Mouse (Mus musculus) spleen, postnatal 4 days (tissue): ENCODE results near the gene Csf3r.
A peak's percentile ranks its signal among the peaks of the same experiment; 100 is the strongest.
"Not testable (repeated sequence)": the region's sequence is repeated elsewhere in the genome, so short reads cannot be mapped to it uniquely, and the experiment has no call there.

Experiments used
- DNase-seq, 2 experiments: peaks; one replicate each; pipeline ENCODE4 v3.0.0; 2022; ENCODE audit warnings: low spot score in 2 of 2

Csf3r gene

DNA sequence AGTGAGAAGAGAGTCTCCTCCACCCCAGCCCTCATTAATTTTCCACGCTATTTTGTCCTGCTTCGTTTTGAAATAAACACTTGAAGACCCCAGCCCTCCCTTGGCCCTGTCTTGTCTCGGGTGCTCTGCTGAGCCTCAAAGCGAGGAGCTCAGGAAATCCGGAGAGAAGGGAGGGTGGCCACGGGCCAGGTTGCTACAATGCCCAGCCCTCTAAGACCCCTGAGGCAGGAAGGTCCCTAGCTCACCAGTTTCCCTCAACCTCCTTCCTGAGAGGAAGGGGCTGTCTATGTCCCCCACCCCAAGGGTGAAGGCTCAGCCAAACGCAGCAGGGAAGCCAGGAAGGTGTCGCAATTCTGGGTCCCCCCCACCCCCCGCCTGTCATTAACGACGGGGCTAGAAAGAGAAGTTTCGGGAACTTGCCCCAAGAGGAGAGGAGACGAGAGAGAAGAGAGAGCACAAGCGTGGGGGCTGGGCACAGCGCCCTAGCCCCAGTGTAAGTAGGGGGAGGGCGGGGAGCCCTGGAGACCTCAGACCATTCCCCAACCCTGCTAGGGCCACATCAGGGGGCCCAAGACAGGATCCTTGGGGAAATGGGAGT lies at the start of gene Csf3r:
Gene Csf3r, plus strand, starts transcription at position 248 of the 598 bp plus-strand sequence.
- no peak for DNase-seq

DNA sequence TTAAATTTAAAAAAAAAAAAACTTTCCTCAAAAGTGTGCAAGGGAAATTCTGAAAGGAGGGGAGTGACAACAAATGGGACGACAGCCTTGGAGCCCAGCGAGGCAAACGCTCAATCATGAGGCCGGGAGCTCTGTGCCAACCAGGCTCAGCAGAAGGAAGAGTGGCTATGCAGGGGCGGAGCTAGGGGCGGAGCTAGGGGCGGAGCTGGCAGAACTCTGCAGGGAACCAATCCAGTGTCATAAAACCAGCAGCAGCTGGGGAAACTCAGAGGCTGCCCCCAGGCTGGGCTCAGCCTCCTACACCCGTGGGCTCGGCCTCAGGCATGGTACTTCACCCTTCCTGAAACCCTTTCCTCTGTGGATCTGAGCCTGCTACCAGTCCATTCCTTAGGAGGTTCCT lies 46.6 kb upstream of the Csf3r start:
- DNase-seq, result no peak

DNA sequence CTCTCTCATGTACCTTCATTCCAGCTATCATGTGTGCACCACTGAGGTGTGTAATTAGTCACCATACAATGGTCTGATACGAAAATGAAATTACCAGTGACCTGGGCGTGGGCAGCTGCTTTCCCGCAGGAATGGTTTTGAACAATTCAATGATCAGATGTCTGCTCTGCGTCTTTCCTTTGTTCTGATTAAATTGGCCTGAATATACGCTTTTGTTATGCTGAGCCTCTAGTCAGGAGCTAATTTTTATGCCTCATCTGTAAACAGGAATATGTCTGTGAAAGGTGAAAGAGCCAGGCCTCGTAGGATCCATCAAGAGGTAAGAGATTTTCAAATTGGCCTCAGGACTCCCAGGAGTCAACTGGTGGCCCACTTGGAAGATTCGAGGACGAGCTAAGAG lies 41.1 kb upstream of the Csf3r start:
- no peak for DNase-seq

DNA sequence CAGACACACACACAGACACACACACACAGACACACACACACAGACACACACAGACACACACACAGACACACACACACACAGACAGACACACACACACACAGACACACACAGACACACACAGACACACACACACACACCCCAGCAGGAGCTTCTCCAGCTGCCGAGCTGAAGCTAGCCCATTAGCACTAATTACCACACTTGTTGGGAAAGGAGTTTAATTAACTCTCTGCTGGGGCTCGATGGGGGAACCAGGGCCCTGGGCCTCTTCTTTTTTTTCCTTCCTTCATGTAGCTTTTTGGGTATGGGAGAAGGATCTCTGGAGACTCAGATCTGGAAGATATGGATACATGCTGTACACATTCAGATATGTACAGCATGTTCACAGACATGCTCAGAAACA lies 38.6 kb upstream of the Csf3r start:
- not testable (repeated sequence) for DNase-seq

DNA sequence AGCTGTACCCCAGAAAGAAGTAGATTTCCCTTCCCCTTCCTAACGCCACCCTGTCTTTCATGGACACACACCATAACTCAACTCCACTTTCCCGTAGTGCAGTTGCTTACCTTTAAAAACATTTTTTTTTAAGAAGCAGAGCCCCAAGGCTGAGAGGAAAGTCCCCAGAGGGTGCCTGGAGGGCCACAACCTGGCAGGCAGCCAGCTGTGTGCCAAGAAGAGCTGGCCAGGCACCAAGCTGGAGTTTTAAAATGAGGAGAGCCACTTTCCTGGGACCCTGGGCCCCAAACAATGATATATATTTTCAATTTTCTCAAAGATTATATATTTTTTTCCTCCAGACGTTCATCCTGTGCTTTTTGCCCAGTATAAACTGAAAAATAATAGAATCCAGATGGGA lies 37.3 kb upstream of the Csf3r start:
- DNase-seq, result no peak

DNA sequence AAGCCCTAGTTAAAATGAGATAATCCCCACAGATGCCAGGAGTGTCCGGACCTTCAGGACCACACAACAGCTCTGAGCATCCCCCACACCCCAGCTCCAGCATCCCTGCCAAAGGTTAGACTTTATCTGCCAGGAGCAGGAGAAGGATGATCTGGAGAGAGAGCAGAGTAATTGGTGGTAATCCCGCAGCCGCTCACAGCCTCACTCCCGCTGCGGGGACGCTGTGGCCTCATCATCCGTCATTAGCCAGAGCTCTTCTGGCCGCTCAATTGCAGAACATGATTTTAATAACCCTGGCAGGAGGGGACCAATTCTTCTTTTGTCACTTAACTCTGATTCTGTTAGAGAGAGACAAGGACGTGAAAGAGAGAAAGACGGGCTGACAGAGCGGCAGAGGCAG lies 35.3 kb upstream of the Csf3r start:
- DNase-seq, result no peak

DNA sequence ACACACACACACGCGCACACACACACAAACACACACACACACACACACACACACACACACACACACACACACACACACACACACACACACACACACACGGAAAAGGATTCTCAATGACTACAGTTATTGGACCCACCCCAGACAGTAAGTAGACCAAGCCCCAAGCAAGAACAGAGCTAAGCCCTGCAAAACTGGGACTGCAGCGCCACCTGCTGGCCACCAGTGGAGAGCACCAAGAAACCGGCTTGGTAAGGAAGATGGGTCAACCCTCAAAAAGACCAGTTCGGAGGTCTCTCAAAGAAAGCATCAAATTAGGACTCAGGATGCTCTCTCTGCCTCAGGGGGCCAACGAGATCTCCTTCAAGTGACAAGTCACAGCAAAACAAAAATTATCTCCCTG lies 34.2 kb upstream of the Csf3r start:
- peak; percentile 62 to 88 for DNase-seq

DNA sequence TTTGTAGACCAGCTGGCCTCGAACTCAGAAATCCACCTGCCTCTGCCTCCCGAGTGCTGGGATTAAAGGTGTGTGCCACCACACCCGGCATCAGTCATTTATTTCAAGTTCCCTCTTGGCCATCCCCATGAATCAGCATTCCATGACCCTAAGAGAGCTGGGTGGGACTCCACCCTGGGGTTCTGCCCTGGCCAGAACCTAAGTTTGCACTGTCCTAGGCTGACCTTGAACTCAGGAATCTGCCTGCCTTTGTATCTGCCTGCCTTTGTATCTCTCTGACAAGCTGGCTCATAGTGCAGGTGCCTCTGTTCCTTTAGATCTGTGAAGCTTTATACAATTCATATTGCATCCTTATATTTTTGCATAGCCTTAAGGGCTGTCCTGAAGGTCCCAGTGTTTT lies 32.1 kb upstream of the Csf3r start:
- DNase-seq, result no peak

DNA sequence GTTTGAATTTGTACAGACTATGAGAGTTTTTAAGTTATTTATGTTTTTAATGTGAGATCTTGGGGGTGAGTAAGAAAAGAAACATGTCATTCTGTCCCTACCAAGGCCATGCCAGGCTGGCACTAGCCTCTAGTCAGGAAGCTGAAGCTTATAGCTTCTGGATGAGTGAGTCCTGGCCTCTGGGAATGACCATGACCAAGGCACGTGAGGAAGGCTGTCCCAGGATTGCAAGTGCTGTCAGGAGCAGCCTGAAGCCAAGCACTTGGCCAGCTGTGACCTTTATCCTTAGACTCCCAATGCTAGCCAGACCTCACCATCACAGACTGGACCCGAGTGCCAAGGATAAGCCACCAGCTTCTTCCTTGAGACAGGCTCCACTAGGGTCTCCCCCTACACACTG lies 31.4 kb upstream of the Csf3r start:
- no peak for DNase-seq

DNA sequence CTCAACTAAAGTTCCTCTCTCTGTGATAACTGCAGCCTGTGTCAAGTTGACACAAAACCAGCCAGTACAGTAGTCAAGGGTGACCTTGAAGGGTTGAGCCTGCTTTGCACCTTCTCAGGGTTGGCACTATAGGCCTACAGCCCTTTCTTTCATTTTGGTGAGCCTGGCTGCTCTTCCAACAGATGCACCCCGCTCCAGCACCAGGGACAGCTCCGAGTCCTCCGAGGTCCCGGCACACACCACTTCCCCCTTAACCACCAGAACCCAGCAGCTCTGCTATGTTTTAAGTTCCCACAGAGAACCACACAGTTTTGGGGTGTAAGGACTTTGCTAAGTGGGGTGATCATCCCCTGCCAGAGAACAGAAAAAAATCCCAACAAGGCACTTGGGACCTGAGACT lies 27.8 kb upstream of the Csf3r start:
- peak; percentile 21 to 71 for DNase-seq

DNA sequence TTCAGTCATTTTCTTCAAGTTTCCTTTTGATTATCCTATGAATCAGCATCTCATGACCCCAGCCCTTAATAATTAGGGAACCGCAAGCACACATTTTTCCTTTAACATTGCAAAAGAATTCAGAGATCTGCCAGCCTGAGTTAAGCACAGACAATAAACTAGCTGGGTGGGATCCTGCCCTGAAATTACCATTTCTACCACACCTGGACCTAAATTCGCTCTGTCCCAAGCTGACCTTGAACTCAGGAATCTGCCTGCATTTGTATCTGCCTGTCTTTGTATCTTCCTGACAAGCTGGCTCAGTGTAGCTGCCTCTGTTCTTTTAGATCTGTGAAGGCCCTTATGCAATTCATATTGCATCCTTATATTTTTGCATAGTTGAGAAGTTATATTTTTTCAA lies 26.5 kb upstream of the Csf3r start:
- DNase-seq, result no peak

DNA sequence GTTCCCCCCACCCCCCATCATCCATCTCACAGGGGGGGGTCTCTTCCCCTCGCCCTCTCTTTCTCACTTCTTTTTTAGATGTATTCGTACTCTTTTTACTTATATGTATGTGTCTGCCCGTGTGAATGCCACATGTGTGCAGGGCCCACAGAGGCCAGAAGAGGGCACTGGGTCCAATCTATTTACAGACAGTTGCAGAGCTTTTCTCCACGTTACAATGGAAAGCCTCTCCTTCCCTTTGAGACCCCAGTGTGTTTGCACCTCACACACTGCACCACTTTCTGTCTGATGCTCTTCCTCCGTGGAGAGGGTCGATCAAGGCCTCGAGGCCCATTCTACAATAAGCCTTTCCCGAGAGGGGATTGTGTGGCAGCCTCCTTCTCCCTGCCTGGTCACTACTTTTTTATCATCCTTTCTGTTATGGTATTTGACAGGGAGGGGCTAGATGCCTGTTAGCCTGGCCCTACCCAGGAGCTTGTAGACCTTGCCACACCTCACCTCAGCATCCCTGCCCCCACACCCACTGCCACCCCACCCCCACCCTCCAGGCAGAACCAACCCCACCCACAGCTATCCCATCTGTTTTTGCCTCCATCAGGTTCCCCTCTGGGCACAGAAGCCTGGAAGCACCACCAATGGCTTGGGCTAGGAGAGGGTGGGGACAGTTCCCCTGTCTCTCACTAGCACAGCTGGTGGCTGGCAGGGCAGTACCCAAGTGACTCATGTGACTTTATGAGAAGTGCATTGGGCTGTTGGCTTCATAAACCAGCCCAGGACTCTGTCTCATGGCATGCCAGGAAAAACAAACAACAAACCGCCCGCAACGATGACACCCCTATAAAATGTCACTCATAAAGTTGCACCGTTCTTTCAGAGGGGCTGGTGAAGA lies 22.8 kb upstream of the Csf3r start:
- DNase-seq, result no peak

DNA sequence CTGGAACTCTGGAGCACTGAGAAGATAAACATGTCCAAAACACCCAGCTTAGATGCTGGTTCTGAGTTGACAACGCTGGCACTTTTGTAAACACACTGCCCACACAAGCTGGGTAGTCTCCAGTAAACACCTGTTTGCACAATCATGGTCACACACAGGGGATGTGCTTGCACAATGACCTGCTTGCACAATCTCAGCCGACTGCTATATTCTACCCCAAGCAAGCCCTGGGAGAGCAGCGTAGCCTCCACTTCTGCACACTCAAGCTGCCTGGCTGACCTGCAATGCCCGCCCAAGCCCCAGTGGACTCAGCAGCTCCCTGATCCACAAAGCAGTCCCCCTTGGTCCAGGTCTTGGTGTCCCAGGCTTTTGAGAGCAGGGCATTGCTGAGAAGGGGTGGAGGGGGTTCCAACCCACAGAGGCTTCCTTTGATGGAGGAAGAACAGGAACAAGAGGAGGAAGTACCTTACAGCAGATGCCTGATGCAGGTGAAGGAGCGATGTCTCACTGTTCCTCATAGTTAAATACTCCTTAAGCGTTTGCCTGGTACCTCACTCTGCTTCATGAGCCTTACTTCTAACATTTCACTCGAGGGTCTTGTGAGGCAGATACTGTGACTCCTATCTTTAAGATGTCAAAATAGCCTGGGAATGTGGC lies 6.5 kb upstream of the Csf3r start:
- DNase-seq, result peak; percentile 37 to 74

DNA sequence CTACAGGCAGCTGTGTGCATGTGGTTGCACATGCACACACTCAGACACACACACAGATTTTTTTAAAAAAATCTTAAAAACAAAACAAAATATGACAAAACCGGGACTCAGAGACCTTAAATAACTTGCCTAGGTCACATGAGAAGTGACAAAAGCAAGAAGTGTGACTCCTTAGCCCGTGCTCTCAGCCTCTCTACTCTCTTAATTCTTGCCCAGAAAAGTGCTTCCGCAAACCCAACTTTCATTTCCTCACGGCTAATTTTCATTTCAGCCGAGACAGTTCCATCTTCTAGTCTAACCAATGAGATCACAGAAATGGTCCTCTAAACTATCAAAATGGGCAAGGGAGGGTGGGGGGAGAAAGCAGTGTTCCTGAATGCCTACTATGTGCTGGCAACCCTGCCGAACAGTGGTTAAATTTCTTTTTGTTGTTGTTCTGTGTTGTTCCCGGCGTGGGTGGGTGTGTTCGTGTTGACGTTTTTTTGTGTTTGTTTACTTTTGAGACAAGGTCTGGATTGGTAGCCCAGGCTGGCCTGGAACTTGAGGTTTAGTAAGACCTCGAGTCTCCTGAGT lies 5.3 kb upstream of the Csf3r start:
- no peak for DNase-seq

DNA sequence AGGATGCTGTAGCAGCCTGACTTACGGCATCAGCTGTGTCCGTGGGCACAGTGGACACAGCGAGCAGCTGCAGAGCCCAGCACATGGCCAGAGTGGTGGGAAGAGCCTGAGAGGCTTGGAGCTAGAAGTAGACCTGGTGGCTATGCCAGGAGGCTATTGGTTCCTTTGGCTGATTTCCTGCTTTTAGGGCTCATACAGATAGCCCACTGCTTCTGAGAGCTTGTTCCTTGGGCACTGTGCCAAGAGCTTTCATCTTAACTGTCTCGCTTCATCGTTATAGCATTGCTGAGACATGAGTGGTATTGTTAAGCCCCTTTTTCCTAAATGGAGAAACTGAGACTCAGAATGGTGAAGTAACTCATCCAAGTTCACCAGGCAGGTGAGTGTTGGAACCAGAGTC lies 1.5 kb downstream of the Csf3r start:
- DNase-seq, result no peak

DNA sequence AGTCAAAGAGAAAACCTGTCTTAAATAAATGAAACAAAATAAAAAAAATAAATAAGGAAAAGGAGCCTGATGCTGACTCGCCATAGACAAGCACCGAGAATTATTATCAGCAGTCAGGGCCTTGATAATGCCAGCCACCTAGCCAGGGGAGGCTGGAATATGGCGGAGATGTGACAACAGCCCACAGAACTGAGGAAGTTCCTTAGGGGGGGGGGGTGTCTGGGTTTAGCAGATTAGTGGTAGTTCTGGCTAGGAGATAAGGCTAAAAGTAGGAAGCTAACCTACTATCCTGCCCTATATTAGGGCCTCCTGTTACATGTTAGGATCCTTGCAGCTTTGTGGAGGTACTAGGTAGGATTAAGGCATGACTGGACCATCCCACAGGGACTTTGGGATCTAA lies 3.6 kb downstream of the Csf3r start:
- no peak for DNase-seq

DNA sequence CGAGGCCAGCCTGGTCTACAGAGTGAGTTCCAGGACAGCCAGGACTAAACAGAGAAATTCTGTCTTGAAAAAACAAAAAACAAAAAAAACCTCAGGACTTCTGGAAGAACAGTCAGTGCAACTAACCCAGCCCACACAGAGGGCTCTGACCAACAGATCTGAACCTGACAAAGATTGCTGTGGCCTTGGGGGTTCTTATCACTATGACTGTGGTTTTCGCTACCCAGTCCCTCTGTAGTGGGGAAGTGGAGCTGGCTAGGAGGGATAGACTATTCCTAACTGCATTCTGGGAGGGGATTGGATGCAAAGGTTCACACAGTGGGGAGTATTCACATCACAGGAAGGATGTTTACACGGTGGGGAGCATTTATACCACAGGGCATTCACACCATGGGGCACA lies 4.7 kb downstream of the Csf3r start:
- DNase-seq, result no peak

DNA sequence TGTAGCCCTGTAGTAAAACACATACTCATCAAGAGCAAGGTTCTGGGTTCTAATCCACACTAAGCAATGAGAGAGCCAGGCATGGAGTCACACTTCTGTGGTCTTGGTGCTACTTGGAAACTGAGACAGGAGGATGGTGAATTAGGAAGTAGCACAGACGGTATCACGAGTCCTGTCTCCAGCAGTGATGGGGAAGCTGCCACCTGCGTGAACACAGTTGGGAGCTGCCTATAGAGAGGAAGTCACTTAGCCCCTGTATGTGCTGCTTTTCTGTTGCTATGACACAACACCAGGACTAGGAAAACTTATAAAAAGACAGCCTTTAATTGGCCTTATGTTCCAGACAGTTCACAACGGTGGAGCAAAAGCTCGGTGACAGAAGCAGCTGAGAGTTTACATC lies 6.4 kb downstream of the Csf3r start:
- DNase-seq, result no peak

DNA sequence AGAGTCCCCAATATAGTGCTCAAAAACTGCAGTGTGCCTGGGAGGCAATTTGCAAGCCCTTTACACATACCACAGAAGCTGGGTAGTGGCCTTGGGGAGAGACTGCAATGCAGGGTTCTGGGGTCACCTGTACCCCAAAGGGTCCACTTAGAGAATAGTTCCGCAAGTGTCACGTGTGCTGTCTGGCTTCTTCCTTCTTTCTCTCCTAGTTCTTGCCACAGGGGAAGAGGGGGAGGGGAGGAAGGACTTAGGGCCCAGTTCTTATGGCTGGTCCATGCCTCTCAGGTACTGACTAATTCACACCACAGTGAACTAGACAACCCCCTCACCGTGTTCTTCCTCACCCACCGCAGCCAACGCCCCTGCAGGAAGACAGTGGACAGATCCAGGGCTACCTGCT lies 11.1 kb downstream of the Csf3r start:
- DNase-seq, result no peak

DNA sequence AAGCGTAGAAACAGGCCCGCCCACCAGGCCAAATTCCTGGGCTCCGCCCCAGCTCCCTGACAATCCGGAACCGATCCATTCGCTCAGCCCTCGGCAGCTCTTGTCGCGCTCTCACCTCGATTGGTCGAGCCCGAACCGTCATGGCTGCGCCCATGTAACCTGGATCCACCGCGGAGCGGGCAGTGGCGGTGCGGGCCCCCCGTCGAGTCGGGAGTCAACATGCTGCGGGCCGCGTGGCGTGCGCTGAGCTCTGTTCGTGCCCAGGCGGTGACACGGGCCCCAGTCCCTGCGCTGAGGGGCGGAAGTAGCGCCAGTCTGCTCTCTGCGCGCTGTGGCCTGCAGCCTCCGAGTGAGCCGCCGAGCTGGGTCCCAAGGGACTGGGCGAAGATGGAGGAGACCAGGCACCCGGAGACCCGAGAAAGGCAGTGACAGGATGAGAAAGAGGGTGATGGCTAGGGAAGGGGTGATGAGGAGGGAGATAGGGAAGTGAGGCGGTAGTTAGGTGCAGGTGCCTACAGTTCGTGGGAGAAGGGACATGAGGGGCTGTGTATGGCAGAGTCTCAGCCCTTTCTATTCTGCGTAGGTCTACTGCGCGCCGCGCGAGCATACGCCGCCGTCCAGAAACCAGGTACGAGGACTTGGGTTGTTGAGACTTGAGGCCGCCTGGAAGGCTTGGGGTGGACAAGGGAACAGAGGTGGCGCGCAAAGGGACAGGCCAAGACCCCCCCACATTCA lies 22.7 kb downstream of the Csf3r start, which contains the start of gene Mrps15:
Gene Mrps15, plus strand, starts transcription at position 75 of the 735 bp plus-strand sequence.
- peak; percentile 75 to 86 for DNase-seq

DNA sequence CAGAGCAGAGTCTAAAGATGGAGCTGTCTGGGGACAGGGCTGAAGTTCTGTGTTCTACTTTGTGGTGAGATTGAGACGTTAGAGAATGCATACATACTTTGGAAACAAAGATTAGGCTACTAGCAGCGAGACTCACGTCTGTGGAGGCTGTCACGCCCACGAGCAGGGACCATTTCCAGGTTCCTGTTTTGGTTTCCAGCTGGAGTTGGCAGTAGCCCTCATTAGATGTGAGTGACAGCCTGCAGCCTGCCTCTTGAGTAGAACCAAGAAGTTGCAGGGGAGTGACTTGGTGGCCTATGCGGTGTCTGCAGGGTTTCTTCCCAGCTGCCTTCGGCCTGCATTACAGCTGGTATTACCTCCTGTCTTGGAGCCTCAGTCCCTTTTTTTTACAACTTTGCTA lies 27.3 kb downstream of the Csf3r start:
- DNase-seq, result no peak
